Mouse (Mus musculus): ENCODE data around the gene Parva. TPM values are rescaled to one million over a fixed set of nuclear protein-coding genes. Genes with fewer than 3 reads are reported as not detected.

The Parva gene
- total and polyA plus RNA-seq, 3 experiments = 0.08 to 1.1 (median 0.15) TPM

GRCm38 (mm10) chr7:112635936-112636335 lies 208.6 kb downstream of the Parva start:
- no peaks in the 10 kb centered on the region for H3K79me2 ChIP-seq (replicated peaks; ENCODE audit: control insufficient read depth, extremely low read depth, insufficient read depth, poor library complexity, severe bottlenecking)
- H3K27me3 ChIP-seq (replicated peaks) = no peaks in the 10 kb centered on the region
- in situ Hi-C loops (cut with MboI; ENCODE audit: low pct_ligation_motif_present, low pct_unique_long_range_greater_than_20kb, low sequenced_read_pairs) = no loop called here
- H3K4me2 ChIP-seq (ENCODE audit: insufficient read depth, low read depth, poor library complexity, severe bottlenecking) = no peak overlapping the region
- H3K4me3 ChIP-seq (replicated peaks in 1 of 3; ENCODE audit: low read depth in 2 of 3, low read length in 2 of 3, poor library complexity in 1 of 3) = no peak overlapping the region
- H3K27ac ChIP-seq (ENCODE audit: insufficient read depth, low read depth) = no peak overlapping the region
- H3K36me3 ChIP-seq (replicated peaks in 1 of 2; ENCODE audit: control insufficient read depth in 1 of 2, insufficient read depth in 1 of 2, low read length in 1 of 2) = no peaks in the 10 kb centered on the region
- H3K4me1 ChIP-seq (ENCODE audit: control insufficient read depth in 1 of 2, insufficient read depth in 2 of 2) = no peaks in the 10 kb centered on the region
- H3K9me3 ChIP-seq (replicated peaks; ENCODE audit: low read length) = peaks cover 3% of the 10 kb centered on the region
- DNase-seq (ENCODE audit: extremely low read depth) = no peak
- TF ChIP-seq MAFK (IDR thresholded peaks at IDR 0.05; ENCODE audit: insufficient replicate concordance, low read length) (no peak), NRF1 (IDR thresholded peaks at IDR 0.05; ENCODE audit: low read depth, low read length) (no peak), MAZ (IDR thresholded peaks at IDR 0.05; ENCODE audit: low read depth, low read length) (no peak), EP300 (IDR thresholded peaks at IDR 0.05; ENCODE audit: low read length) (no peak)
- dilution Hi-C loops (cut with MboI; ENCODE audit: extremely low pct_ligation_motif_present, extremely low pct_unique_long_range_greater_than_20kb, low sequenced_read_pairs) = no loop called here
- no peak overlapping the region for H3K9ac ChIP-seq (ENCODE audit: insufficient read depth, low read depth)

Other genes starting within 250 kb of the Parva start
- gene Mical2, start 201.6 kb upstream of the Parva start, total RNA-seq (2012; rRNA removed) = not detected in 2 replicates
- not detected in 2 replicates for gene Mical2, start 201.6 kb upstream of the Parva start, total RNA-seq (2014; rRNA removed)
- not detected in 2 replicates for gene Mical2, start 201.6 kb upstream of the Parva start, polyA plus RNA-seq (2012; ENCODE audit: insufficient read length, low read depth)